Mouse (Mus musculus): ENCODE measurements around the gene Tgm4.

DNA sequence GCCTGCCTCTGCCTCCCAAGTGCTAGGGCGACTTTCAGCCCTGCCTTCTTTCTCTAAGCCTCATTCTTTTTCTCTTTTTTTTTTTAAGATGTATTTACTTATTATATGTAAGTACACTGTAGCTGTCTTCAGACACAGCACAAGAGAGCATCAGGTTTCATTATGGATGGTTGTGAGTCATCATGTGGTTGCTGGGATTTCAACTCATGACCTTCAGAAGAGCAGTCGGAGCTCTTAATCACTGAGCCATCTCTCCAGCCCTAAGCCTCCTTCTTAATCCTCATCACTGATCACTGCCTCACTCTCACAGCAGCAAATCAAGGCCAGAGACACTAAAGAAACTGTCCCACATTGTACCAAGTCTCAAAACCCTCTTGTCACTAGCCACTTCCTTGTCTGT, 10.3 kb upstream of the Tgm4 start:
- TF ChIP-seq CTCF (IDR thresholded peaks at IDR 0.05; ENCODE audit: insufficient read depth, low read length) (no peak), POLR2A (IDR thresholded peaks at IDR 0.05; ENCODE audit: borderline replicate concordance, extremely low read depth, low read depth, low read length) (no peak)

Data from lung, adult 2 months (tissue).